Mouse (Mus musculus) left cerebral cortex, adult 9 months (tissue): Measurements from ENCODE around the gene Slc17a1.

ENCODE experiments used
- DNase-seq, 2 experiments: peaks; one replicate each; pipeline ENCODE4 v3.0.0; 2022; ENCODE audit warnings: low spot score in 2 of 2

Gene Slc17a1

GRCm38 (mm10) chr13:23867405-23867804 lies at the start of gene Slc17a1:
Gene Slc17a1 (plus strand): TSS chr13:23867750.
- DNase-seq: no peak

- no peak for DNase-seq
Measured at GRCm38 (mm10) chr13:23820179-23820940, 47.2 kb upstream of the Slc17a1 start.

- no peak for DNase-seq
Measured at GRCm38 (mm10) chr13:23822213-23822612, 45.3 kb upstream of the Slc17a1 start.

- DNase-seq: no peak
Measured at GRCm38 (mm10) chr13:23826606-23827005, 40.9 kb upstream of the Slc17a1 start.

- peak in 1 of 2 experiments; percentile 17 for DNase-seq
Measured at GRCm38 (mm10) chr13:23833053-23833452, 34.5 kb upstream of the Slc17a1 start.

GRCm38 (mm10) chr13:23834836-23835235 lies 32.7 kb upstream of the Slc17a1 start:
- no peak for DNase-seq

- no peak for DNase-seq
Measured at GRCm38 (mm10) chr13:23836630-23837029, 30.9 kb upstream of the Slc17a1 start.

- no peak for DNase-seq
Measured at GRCm38 (mm10) chr13:23839308-23839707, 28.2 kb upstream of the Slc17a1 start, which contains the start of gene Slc17a3. Gene Slc17a3 (plus strand): TSS chr13:23839434.

- no peak for DNase-seq
Measured at GRCm38 (mm10) chr13:23845851-23846250, 21.7 kb upstream of the Slc17a1 start.

GRCm38 (mm10) chr13:23849299-23849698 lies 18.3 kb upstream of the Slc17a1 start:
- peak in 1 of 2 experiments; percentile 47 for DNase-seq

GRCm38 (mm10) chr13:23856401-23856800 lies 11.1 kb upstream of the Slc17a1 start:
- DNase-seq: no peak

- no peak for DNase-seq
Measured at GRCm38 (mm10) chr13:23861815-23862214, 5.7 kb upstream of the Slc17a1 start.

- DNase-seq: no peak
Measured at GRCm38 (mm10) chr13:23864711-23865110, 2.8 kb upstream of the Slc17a1 start.

GRCm38 (mm10) chr13:23866086-23866710 lies 1.4 kb upstream of the Slc17a1 start:
- DNase-seq: no peak

GRCm38 (mm10) chr13:23867000-23867399 lies 550 bp upstream of the Slc17a1 start:
- no peak for DNase-seq

GRCm38 (mm10) chr13:23868790-23869533 lies 1.4 kb downstream of the Slc17a1 start:
- no peak for DNase-seq

- DNase-seq: no peak
Measured at GRCm38 (mm10) chr13:23869996-23870395, 2.4 kb downstream of the Slc17a1 start.

- DNase-seq: no peak
Measured at GRCm38 (mm10) chr13:23873141-23873540, 5.6 kb downstream of the Slc17a1 start.

GRCm38 (mm10) chr13:23879106-23879505 lies 11.6 kb downstream of the Slc17a1 start:
- DNase-seq: no peak

GRCm38 (mm10) chr13:23879636-23880035 lies 12.1 kb downstream of the Slc17a1 start:
- DNase-seq: no peak

- no peak for DNase-seq
Measured at GRCm38 (mm10) chr13:23885540-23885939, 18.0 kb downstream of the Slc17a1 start.

- no peak for DNase-seq
Measured at GRCm38 (mm10) chr13:23887026-23887725, 19.6 kb downstream of the Slc17a1 start.
